Mouse (Mus musculus) liver, embryonic 12.5 days (tissue): ENCODE results near the gene Myb. TPM values are rescaled to one million over a fixed set of nuclear protein-coding genes. Genes with fewer than 3 reads are reported as not detected.
A peak's percentile ranks its signal among the peaks of the same experiment; 100 is the strongest.

Experiments used
- ATAC-seq: fragments of 200-750 bp; cut with Nextera tagmentation; 2 replicates; pipeline ENCODE4 v1.8.0; 2017; ENCODE audit warnings: moderate number of reproducible peaks, mild to moderate bottlenecking, moderate library complexity
- H3K27ac ChIP-seq: fragments of 300-500 bp; sonication (generic); 2 replicates; pipeline ENCODE4 v1.5.1; 2016; ENCODE audit warnings: mild to moderate bottlenecking
- H3K27me3 ChIP-seq: fragments of 300-500 bp; sonication (generic); replicated peaks from 2 replicates; pipeline ENCODE4 v1.6.1; 2016; ENCODE audit warnings: mild to moderate bottlenecking, moderate library complexity
- H3K36me3 ChIP-seq: fragments of 300-500 bp; sonication (generic); 2 replicates; pipeline ENCODE4 v1.6.1; 2016; ENCODE audit warnings: mild to moderate bottlenecking, moderate library complexity
- H3K4me1 ChIP-seq: fragments of 300-500 bp; sonication (generic); 2 replicates; pipeline ENCODE4 v1.6.1; 2016
- H3K4me2 ChIP-seq: fragments of 300-500 bp; sonication (generic); 2 replicates; pipeline ENCODE4 v1.6.1; 2016; ENCODE audit warnings: mild to moderate bottlenecking, moderate library complexity
- H3K4me3 ChIP-seq: fragments of 300-500 bp; sonication (generic); 2 replicates; pipeline ENCODE4 v1.5.1; 2016; ENCODE audit warnings: mild to moderate bottlenecking, moderate library complexity
- H3K9ac ChIP-seq: fragments of 300-500 bp; sonication (generic); 2 replicates; pipeline ENCODE4 v1.6.1; 2016; ENCODE audit warnings: mild to moderate bottlenecking, moderate library complexity
- H3K9me3 ChIP-seq: fragments of 300-500 bp; sonication (generic); replicated peaks from 2 replicates; pipeline ENCODE4 v1.6.1; 2016; ENCODE audit warnings: mild to moderate bottlenecking, moderate library complexity
- WGBS: fragments of 180-500 bp; shearing (Covaris S2); methylation state at CpG from one replicate; pipeline ENCODE4 v1.1.7; 2016; ENCODE audit not compliant: insufficient replicate concordance; 5-methylcytosine and 5-hydroxymethylcytosine counted together
- polyA plus RNA-seq: library from polyadenylated mRNA; unstranded; fragments of >200 nt; fragmentation: Nextera tagmentation; extraction: Ambion mirVana; gene quantifications from 2 replicates; pipeline ENCODE4 v1.2.1, GENCODE M21; 2016

Gene Myb
- polyA plus RNA-seq, 1 experiment from 2014 or later, result 24.7 TPM

DNA sequence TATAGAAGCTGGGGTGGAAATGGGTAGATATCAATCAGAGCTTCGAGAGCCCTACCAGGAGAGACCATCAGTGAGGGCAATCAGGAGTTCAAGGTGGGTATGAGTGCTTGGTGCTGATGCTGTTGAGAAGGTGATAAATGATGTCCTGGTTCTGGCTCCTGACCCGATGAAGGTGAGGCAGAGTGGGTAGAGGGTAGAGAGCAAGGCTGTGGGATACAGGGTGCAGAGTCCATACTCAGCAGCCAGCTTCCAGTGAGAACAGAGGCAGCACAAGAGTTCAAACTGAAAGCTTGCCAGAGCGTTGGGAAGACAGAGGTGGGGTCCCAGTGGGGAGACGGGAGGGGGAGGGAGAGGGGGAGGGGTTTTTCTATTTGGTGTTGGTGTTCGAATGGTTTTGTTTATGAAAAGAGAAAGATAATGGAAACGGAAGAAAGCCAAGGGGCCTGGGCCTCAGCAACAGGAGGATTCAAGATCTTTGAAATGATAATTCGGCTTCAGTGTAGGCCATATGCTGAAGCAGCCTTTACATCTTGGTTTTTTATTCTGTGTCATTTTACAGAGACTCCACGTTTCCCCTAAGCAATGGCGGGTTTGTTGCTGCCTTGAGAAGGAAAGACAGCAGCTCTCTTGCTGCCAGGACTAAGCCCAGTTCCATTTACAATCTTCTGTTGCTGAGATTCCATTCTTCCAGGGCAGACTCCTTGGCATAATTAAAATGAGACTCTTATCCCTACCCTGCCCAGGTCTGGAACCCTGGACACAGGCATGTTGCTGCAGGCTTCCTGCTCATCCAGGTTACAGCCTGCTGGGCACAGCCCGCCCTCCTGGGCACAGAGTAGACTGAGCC lies 32.5 kb upstream of the Myb start:
- H3K4me2 ChIP-seq, result peak overlapping the region; percentile 43
- H3K27ac ChIP-seq, result peak overlapping the region; percentile 55
- 18% methylated on average over 10 of the region's 10 CpGs for WGBS
- no peaks in the 10 kb centered on the region for H3K9me3 ChIP-seq
- H3K4me3 ChIP-seq, result no peak overlapping the region
- peaks cover 76% of the 10 kb centered on the region for H3K4me1 ChIP-seq
- H3K9ac ChIP-seq, result no peak overlapping the region; the same call in 1 of the 2 replicates
- no peak for ATAC-seq
- no peaks in the 10 kb centered on the region for H3K27me3 ChIP-seq
- no peaks in the 10 kb centered on the region for H3K36me3 ChIP-seq

DNA sequence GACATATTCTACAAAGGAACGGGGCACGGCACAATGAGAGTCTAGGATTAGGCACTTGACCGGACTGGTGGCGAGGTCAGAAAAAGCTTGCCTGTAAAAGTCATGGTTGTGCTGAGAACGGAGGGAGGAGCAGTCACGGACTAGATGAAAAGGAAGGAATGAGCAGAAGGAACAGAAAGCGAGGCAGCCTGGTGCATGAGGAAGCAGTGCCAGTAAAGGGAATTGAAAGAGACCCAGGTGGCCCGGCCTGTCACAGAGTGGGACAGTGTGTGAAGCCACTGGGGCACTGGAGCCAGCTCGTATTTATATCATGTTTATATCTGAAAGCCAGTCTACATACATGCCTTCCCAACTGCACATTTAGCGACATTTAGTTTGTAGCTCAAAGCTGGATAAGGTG lies 31.7 kb upstream of the Myb start:
- peaks cover 76% of the 10 kb centered on the region for H3K4me1 ChIP-seq
- WGBS, result 74% methylated on average over 10 of the region's 10 CpGs
- ATAC-seq, result no peak

DNA sequence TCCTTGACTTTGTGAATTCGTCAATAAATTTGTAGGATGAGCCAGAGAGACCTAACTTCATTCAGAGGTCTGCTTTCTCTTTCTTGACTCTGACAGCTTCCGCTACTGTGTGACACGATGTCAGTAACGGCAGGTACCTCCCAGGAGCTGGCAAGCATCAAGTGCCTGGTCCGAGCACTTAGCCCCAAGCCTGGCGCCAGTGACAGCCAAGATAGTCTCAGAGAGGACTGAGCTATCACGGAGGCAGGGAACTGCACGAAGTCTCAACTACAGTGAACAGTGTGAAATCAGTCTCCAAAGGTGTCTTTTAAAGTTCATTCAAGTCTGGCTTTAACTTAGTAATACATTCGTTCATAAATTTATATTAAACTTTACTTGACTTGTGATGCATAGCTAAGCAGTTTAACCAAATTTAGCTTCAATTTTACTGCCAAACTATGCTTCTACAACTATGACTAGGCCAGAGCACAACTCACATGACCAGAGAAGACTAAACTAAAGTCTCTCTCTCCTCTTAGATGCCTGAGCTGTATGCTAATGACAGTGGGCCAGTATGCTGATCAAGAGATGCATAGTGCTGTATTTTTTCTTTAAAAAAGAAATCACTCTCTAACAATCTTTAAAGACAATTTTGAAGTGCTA lies 29.1 kb upstream of the Myb start:
- Histone ChIP-seq H3K27me3 (no peaks in the 10 kb centered on the region), H3K9me3 (no peaks in the 10 kb centered on the region), H3K4me2 (no peak overlapping the region), H3K36me3 (no peaks in the 10 kb centered on the region), H3K4me1 (peaks cover 64% of the 10 kb centered on the region), H3K9ac (no peak overlapping the region; the same call in 1 of the 2 replicates), H3K4me3 (no peak overlapping the region), H3K27ac (no peak overlapping the region)
- 66% methylated on average over 9 of the region's 9 CpGs for WGBS
- ATAC-seq, result no peak

More for the DNA sequence above, 31.7 kb upstream of the Myb start:
- peak overlapping the region; percentile 21; the same call in 1 of the 2 replicates for H3K27ac ChIP-seq
- H3K9ac ChIP-seq, result no peak overlapping the region
- no peaks in the 10 kb centered on the region for H3K9me3 ChIP-seq
- H3K36me3 ChIP-seq, result no peaks in the 10 kb centered on the region
- H3K4me2 ChIP-seq, result no peak overlapping the region
- H3K27me3 ChIP-seq, result no peaks in the 10 kb centered on the region
- H3K4me3 ChIP-seq, result no peak overlapping the region

DNA sequence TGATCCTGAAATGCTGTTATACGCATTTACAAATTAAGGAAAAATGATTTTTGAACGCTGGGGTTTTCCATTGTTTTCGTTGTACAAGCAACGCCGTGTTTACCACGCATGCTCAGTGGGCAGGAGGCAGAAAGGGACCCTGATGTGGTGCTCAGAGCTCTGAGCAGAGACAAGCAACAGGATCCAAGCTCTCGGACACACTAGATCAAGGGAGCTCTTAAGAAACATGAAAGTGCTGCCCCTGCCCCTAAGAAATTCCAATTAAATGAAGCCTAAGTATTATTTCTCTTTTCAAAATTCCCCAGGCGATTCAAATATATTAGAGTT lies 28.5 kb upstream of the Myb start:
- Histone ChIP-seq H3K36me3 (no peaks in the 10 kb centered on the region), H3K4me2 (peak overlapping the region; percentile 58), H3K9ac (peak overlapping the region; percentile 60; the same call in 1 of the 2 replicates), H3K9me3 (no peaks in the 10 kb centered on the region), H3K4me1 (peaks cover 59% of the 10 kb centered on the region), H3K4me3 (peak overlapping the region; percentile 60), H3K27ac (no peak overlapping the region), H3K27me3 (no peaks in the 10 kb centered on the region)
- WGBS, result 20% methylated on average over 8 of the region's 8 CpGs
- no peak for ATAC-seq

DNA sequence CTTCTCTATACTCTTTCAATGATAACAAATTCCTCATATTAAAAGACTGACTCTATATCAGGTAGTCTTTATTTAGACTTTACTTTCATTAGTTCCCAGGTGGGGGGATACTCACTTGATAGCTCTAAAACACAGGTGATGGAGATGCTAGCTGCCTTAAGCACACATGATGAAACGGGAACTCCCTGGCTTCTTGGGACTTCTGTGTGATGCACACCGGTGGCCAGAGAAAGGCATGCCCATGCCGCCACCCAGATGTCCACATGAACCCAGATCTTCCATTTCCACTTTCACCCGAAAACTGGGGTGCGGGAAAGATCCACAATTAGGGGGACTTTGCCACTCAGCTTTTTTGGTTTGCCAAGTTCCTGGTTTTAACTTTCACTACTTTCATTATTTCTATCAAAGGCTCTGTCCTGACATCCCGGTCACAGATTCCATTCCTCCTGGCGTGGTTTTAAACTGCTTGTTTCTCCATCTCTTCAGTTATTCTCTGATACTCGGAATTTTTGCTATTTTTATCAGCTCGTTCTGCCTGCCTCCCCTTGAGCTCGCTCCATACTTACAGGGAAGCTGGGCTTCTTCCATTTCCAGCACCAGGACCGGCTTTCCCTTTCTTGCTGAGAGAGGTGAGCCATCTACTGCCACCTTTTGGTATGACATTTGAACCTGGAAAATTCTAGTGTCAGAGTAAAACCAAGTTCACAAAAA lies 27.9 kb upstream of the Myb start:
- H3K4me1 ChIP-seq, result peaks cover 54% of the 10 kb centered on the region
- 17% methylated on average over 11 of the region's 11 CpGs for WGBS
- no peaks in the 10 kb centered on the region for H3K36me3 ChIP-seq
- H3K4me2 ChIP-seq, result peak overlapping the region; percentile 58
- no peak overlapping the region for H3K27ac ChIP-seq
- peak overlapping the region; percentile 60 for H3K4me3 ChIP-seq
- peak; percentile 66; the same call in 1 of the 2 replicates for ATAC-seq
- no peaks in the 10 kb centered on the region for H3K9me3 ChIP-seq
- H3K27me3 ChIP-seq, result no peaks in the 10 kb centered on the region
- H3K9ac ChIP-seq, result peak overlapping the region; percentile 60

DNA sequence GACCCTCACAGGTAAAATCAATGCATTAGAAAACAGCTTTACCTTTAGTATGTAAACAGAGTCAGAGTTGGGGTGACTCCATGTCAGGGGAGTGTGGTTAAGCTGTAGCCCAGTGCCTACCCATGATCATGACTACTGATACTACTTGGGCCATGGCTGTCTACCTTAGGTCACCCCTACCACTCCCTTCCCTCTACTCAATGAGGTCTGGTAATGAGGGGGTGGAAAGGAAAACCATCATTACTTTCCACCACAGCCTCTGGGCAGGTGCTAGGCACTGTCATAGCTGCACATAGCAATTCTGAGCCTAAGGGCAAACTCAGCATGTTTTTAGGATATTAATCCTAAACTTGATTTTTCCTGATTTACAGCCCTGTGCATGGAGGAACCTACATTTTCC lies 27.1 kb upstream of the Myb start:
- no peaks in the 10 kb centered on the region for H3K27me3 ChIP-seq
- no peaks in the 10 kb centered on the region for H3K9me3 ChIP-seq
- ATAC-seq, result 0 out of 2 replicates have a peak, but pooled peaks have one; percentile 14
- H3K9ac ChIP-seq, result no peak overlapping the region
- H3K4me1 ChIP-seq, result peaks cover 45% of the 10 kb centered on the region
- H3K4me3 ChIP-seq, result no peak overlapping the region
- no peak overlapping the region for H3K4me2 ChIP-seq
- no peak overlapping the region for H3K27ac ChIP-seq
- no peaks in the 10 kb centered on the region for H3K36me3 ChIP-seq

DNA sequence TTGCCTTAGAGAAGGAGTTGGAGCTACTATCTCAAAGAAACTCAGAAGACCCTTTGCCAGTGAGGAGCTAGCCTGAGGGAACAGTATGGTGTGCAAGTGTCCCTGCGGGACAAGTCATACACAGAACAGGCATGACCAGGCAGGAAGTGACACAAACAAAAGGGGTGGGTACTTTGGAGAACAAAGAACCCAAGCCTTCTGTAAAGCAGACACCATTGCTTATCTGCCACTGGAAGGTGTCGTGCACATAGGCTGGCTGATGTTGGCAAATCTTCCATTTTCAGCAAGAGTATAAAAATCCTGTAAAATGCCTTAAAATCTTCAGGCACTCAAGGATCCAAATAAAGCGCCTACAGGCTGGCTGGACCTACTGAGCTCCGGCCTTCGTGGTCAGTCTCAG lies 25.9 kb upstream of the Myb start:
- Histone ChIP-seq H3K4me3 (no peak overlapping the region), H3K36me3 (no peaks in the 10 kb centered on the region), H3K27ac (no peak overlapping the region), H3K4me1 (peaks cover 35% of the 10 kb centered on the region), H3K27me3 (no peaks in the 10 kb centered on the region), H3K4me2 (peak overlapping the region; percentile 36), H3K9ac (0 out of 2 replicates have a peak overlapping the region, but pooled peaks have one; percentile 17), H3K9me3 (no peaks in the 10 kb centered on the region)
- peak; percentile 50 for ATAC-seq
- 15% methylated on average over 5 of the region's 5 CpGs for WGBS

DNA sequence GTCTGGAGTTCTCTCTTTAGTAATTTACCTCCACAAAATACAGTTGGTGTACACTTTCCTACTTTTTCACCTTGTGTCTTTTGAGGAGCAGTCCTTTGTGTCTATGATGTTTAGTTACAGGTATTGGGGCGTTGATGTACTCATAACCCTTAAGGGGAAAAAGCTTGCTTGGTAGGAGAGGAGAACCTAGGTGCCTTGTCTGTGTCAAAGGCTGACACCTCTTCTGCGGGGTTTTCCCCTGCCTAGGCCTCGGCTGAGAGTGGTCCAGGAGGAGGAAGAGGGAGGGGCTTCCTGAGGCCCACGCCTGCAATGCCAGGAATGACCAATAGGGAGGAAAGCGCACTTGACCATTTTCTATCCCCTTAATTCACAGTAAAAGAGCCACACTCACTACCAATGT lies 17.9 kb upstream of the Myb start:
- Histone ChIP-seq H3K4me3 (no peak overlapping the region), H3K4me1 (no peaks in the 10 kb centered on the region), H3K9ac (no peak overlapping the region), H3K36me3 (no peaks in the 10 kb centered on the region), H3K9me3 (no peaks in the 10 kb centered on the region), H3K4me2 (no peak overlapping the region), H3K27ac (no peak overlapping the region), H3K27me3 (no peaks in the 10 kb centered on the region)
- WGBS, result 34% methylated on average over 5 of the region's 5 CpGs
- ATAC-seq, result no peak

DNA sequence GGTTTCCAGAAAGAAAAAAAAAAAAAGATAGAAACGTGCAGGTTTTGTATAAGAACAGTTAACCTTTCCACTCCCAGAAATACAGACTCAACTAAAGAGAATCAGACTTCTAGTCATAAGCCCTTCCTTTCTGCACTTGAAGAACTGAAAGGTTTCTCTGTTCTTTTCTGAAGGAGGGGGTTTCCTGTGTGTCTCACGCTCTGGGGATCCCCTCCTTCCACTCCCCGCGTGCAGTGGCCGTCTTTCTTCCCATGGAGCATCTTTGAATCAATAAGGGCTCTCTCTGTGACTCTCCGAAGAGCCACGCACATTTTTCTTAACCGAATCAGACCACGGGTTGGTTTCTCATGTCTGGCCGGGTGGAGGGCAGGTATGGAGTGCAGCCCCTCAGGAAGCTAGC lies 17.5 kb upstream of the Myb start:
- no peak for ATAC-seq
- 79% methylated on average over 10 of the region's 10 CpGs for WGBS
- no peak overlapping the region for H3K4me2 ChIP-seq

DNA sequence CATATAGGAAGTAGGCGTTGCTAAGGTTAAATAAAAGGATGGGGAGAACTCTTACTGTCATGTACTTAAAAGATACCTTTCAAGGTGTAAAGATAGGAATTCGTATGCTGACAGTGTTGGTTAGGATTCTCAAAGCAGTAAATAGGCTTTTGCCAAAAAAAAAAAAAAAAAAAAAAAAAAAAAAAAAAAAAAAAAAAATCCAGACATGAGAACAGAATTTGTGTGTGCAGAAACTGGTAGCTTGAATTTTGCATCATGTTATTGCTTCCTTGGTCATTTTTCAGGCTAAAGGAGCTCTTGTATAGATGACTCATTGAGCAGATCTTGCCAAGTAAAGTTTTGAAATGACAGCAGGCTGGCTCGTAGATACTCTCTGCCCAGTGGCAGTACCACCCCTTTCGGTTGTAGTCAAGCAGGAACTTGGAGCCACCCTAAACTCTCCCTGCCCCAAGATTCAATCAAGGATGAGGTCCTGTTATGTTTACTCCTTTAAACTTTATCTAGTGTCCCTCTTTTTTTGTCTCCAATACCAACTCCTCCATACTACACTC lies 11.9 kb upstream of the Myb start:
- Histone ChIP-seq H3K4me3 (no peak overlapping the region), H3K4me1 (no peaks in the 10 kb centered on the region), H3K4me2 (no peak overlapping the region), H3K27ac (no peak overlapping the region), H3K36me3 (no peaks in the 10 kb centered on the region), H3K27me3 (no peaks in the 10 kb centered on the region), H3K9ac (no peak overlapping the region), H3K9me3 (no peaks in the 10 kb centered on the region)
- WGBS, result 73% methylated on average over 4 of the region's 4 CpGs
- no peak for ATAC-seq

More for the DNA sequence above, 17.5 kb upstream of the Myb start:
- Histone ChIP-seq H3K9ac (no peak overlapping the region), H3K9me3 (no peaks in the 10 kb centered on the region), H3K4me1 (no peaks in the 10 kb centered on the region), H3K27ac (no peak overlapping the region), H3K4me3 (no peak overlapping the region), H3K27me3 (no peaks in the 10 kb centered on the region), H3K36me3 (no peaks in the 10 kb centered on the region)

DNA sequence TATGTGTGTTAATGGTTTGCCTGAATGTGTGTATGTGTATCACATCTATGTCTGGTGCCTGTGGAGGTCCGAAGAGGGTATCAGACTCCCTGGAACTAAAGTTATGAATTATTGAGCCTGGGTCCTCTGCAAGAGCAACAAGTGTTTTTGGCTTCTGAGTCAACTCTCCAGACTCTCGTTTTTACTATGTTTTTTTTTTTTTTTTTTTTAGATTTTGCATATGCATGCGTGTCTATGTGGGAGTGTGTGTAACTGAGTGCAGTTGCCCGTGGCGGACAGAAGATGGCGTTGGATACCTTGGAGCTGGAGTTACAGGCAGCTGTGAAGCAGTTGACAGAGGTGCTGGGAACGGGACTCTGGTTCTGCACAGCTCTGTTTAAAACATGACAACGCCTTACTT lies 7.7 kb upstream of the Myb start:
- ATAC-seq, result no peak
- no peaks in the 10 kb centered on the region for H3K36me3 ChIP-seq
- no peak overlapping the region for H3K9ac ChIP-seq
- WGBS, result 77% methylated on average over 8 of the region's 8 CpGs
- no peaks in the 10 kb centered on the region for H3K9me3 ChIP-seq
- 0 out of 2 replicates have a peak, but pooled peaks cover 5% of the 10 kb centered on the region for H3K27me3 ChIP-seq
- no peak overlapping the region for H3K27ac ChIP-seq
- H3K4me3 ChIP-seq, result no peak overlapping the region
- H3K4me2 ChIP-seq, result no peak overlapping the region
- 0 out of 2 replicates have a peak, but pooled peaks cover 6% of the 10 kb centered on the region for H3K4me1 ChIP-seq

DNA sequence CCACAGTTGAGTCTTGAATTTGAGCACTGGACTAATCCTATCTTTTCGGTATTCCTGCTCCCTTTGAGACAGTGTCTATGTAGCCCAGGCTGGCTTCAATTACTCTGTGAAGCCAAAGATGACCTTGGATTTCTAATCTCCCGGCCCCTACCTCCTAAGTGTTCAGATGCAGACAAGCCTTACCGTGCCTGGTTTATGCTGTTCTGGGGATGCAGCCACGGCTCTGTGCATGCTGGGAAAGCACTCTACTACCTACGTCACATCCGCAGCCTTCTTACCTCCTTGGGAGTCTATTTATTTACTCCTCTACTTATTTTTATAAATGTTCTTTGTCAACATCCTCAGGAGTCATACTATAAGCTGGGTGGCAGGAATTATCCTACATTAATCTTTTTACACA lies 7.1 kb upstream of the Myb start:
- Histone ChIP-seq H3K9ac (no peak overlapping the region), H3K9me3 (no peaks in the 10 kb centered on the region), H3K27ac (no peak overlapping the region), H3K36me3 (no peaks in the 10 kb centered on the region), H3K4me3 (no peak overlapping the region), H3K4me2 (no peak overlapping the region), H3K27me3 (0 out of 2 replicates have a peak, but pooled peaks cover 5% of the 10 kb centered on the region), H3K4me1 (0 out of 2 replicates have a peak, but pooled peaks cover 6% of the 10 kb centered on the region)
- ATAC-seq, result no peak
- WGBS, result 88% methylated on average over 6 of the region's 6 CpGs
